Mouse (Mus musculus) megakaryocyte, embryonic 14.5 days (primary cell): ENCODE measurements at regions not wholly inside any gene's neighbourhood (a gene's known extent, or its start where the extent isn't known, plus 50 kb on each side); places are given as distances from the start of the nearest gene placed in this dataset.
A peak's percentile ranks its signal among the peaks of the same experiment; 100 is the strongest.
"Not testable (repeated sequence)": the region's sequence is repeated elsewhere in the genome, so short reads cannot be mapped to it uniquely, and the experiment has no call there.

ENCODE experiments used
- H3K27me3 ChIP-seq: replicated peaks from 2 replicates; pipeline ENCODE3; 2012; ENCODE audit warnings: inconsistent platforms
- H3K36me3 ChIP-seq: replicated peaks from 2 replicates; pipeline ENCODE3; 2012; ENCODE audit warnings: low read length, inconsistent platforms, mixed read lengths
- H3K4me1 ChIP-seq: 2 replicates; pipeline ENCODE4 v1.6.1; 2012; ENCODE audit warnings: inconsistent platforms
- H3K4me3 ChIP-seq: replicated peaks from 2 replicates; pipeline ENCODE3; 2012; ENCODE audit warnings: moderate library complexity, mild to moderate bottlenecking, inconsistent platforms
- H3K9me3 ChIP-seq: 2 replicates; pipeline ENCODE4 v1.6.1; 2012; ENCODE audit warnings: inconsistent platforms
- FLI1 ChIP-seq: IDR thresholded peaks from 2 replicates; pipeline ENCODE4 v1.6.1; 2012; ENCODE audit warnings: low read length, inconsistent platforms, mixed read lengths
- GATA1 ChIP-seq: IDR thresholded peaks from 3 replicates; pipeline ENCODE4 v1.6.1; 2012; ENCODE audit warnings: mixed read lengths, low read length, inconsistent platforms, borderline replicate concordance

DNA sequence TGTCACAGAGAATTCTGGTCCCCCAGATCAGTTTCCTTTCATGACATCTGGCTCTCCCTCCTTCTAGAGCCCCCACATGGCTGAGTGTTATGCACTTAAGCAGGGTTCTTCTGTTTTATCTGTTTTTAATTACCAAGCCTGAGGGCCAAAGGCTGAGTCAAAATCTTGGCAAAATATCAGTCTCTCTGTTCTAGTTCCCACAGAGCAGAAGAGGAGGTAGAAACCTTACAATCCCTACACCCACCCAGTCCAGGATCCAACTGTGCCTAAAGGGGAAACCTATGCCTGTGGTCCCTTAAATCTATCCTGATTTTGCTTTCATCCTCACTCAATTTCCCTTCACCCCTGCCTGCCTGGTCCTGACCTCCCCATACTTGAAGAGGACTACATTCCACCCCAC lies 181.4 kb downstream of the Teddm3 start:
- Histone ChIP-seq H3K9me3 (no peaks in the 10 kb centered on the region), H3K4me3 (no peak overlapping the region), H3K4me1 (peaks cover 64% of the 10 kb centered on the region), H3K36me3 (no peaks in the 10 kb centered on the region), H3K27me3 (no peaks in the 10 kb centered on the region)
- TF ChIP-seq GATA1 (no peak), FLI1 (no peak)

DNA sequence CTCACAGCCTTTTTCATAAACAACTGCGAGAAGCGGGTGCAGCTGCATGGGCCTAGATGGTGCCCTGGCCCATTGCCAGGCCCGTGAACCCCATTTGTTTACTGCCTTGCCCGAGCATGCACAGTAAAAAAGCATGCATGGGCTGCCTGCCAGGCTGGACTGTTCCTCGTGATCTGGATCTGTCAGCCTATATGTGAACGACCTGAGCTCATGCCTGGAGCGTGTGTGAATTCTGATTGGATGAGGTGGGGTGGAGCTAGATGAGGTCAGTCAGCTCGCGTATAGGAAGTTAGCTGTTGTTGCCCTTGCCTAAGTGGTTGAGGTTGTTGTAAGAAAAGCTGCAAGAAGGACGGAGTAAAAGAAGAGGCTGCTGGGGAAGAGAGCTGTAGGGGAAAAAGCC lies 194.9 kb downstream of the Teddm3 start:
- Histone ChIP-seq H3K9me3 (no peaks in the 10 kb centered on the region), H3K36me3 (no peaks in the 10 kb centered on the region)
- TF ChIP-seq GATA1, result no peak

DNA sequence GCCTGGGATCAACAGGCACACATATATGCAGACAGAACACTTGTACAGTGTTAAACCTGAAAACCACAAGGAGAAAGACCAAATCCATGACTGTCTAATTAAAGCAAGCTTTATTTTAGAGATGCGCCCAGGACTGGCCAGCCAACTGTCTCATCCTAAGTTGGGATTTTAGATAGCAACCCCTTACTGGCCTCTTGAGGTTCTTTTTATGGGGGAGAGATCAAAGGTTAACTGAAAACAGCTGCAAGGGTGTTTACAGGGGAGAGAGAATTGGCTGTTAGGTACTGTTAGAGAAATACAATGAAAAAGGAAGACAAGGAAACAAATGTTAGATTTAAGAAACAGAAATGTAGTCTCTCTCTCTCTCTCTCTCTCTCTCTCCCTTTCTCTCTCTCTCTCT lies 202.4 kb upstream of the Thpo start:
- TF ChIP-seq FLI1 (no peak), GATA1 (no peak)
- Histone ChIP-seq H3K4me3 (no peak overlapping the region), H3K27me3 (no peaks in the 10 kb centered on the region), H3K36me3 (no peaks in the 10 kb centered on the region), H3K9me3 (0 out of 2 replicates have a peak, but pooled peaks cover 7% of the 10 kb centered on the region), H3K4me1 (no peaks in the 10 kb centered on the region)

More for the DNA sequence above, 194.9 kb downstream of the Teddm3 start:
- Histone ChIP-seq H3K4me3 (no peak overlapping the region), H3K27me3 (no peaks in the 10 kb centered on the region), H3K4me1 (peaks cover 16% of the 10 kb centered on the region)

DNA sequence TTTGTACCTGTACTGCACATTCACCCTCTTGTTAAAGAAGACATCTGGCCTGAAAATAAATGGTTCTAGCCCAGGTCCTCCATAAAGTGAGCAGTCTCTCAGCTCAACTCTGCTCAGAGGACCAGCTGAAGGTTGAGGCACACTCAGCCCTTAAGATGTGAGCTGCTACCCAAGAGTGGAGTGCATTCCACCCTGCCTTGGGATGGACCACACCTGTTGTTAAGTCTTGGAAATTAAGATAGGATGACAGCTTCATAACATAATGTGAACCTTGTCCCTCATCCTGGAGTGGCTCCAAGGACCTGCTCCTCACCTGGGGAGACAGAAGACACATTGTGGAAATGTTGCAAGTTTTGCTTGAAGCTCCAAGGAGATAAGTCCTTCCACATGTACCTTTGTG lies 200.5 kb upstream of the Thpo start:
- not testable (repeated sequence) for H3K36me3 ChIP-seq, H3K4me1 ChIP-seq, H3K4me3 ChIP-seq, H3K27me3 ChIP-seq, H3K9me3 ChIP-seq

DNA sequence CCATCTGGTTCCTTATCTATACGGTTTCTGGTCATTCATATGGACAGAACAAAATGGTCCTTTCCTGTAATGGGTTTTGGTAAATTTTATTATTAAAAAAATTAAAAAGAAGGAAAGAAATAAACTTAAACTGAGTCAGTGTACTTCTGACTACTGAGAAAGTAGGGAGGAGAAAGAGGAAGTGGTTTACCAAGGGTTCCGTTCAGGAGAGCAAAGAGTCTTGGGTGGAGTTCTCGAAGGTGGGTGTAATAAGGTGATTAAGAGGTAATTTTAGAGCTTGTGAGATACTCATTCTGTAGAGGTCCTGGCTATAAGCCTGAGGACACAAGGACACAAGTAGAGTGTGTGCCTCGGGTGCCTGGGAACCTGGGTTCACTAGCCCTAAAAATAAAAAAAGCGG lies 195.7 kb upstream of the Thpo start:
- not testable (repeated sequence) for H3K36me3 ChIP-seq, H3K4me3 ChIP-seq, H3K9me3 ChIP-seq, H3K27me3 ChIP-seq
- H3K4me1 ChIP-seq, result peaks cover 11% of the 10 kb centered on the region

DNA sequence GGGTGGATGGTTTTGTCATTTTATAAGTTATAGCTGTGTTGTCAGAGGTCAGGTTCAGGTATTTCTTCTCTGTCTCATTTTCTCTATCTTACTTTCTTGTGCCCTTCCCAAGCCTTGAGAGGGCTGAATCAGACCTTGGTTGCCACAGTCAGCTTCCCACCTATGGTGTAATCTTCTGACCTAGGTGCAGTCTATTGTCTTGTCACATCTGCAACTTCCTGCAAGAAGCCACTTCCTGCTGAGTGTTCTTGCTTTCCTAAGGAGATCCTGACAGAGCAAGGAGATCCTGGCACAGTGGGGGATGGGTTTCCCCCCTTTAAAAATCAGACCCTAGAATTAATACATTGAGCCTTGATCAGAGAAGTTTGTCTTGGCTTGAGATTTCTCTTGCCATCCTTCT lies 191.5 kb upstream of the Thpo start:
- peaks cover 11% of the 10 kb centered on the region for H3K4me1 ChIP-seq
- H3K9me3 ChIP-seq, H3K4me3 ChIP-seq, H3K36me3 ChIP-seq, H3K27me3 ChIP-seq: not testable (repeated sequence)

DNA sequence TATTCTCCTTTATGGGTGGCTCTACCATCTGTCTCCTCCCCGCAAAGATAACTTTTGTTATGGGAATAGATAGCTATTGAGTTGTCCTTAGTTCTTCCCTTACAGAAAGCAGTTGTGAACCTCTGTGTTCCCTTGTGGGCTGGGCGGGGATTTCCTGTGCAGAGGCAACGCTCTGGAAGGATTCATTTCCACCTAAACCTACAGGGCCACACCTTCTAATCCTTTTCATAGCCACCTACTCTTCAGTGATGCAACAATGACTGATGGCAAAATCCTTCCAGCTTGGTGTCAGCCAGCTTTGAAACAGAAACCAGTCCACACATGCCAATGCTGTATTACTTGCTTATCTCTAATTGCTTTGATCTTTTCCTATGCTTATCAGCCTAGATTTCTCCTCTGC lies 176.6 kb upstream of the Thpo start:
- not testable (repeated sequence) for H3K36me3 ChIP-seq, H3K4me1 ChIP-seq, H3K9me3 ChIP-seq, H3K4me3 ChIP-seq, H3K27me3 ChIP-seq

DNA sequence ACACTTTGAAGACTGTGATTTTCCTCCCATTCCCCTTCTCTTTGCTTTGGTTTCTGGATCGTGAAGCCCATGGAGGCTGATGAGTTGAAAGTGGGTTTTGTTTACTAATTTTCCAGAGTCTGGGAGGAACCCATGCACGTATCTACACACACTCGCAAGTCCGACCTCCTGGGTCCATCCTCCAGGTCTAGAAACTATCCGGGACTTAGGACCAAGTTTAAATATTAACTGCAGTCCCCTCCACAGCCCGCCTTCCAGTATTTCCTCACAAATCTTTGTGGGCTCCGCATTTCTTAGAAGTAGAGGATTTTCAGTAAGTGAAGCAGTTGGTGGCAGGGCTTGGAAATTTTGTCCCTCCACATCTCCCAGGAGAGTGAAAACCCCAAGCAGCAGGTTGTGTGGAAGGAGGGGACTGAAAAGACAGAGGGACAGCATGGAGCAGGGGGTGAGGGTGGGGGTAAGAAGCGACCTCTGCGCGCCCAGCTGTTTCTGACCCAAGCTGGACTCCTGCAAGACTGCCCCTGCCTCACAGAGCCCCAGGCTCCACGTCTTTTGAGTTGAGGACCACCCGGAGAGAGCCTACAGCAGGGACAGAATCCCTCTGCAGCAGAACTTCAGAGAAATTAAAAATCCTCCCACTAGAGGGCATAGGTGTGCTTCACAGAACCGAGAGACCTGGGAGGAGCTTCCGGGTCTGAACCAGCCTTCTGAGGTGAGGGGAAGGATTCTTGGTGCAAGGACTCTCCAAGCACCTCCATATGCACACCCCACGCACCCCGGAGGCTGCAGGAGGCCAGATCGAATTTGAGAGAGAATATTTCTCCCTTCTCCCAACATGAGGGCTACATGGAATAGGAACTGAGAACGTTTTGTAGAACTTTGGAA lies 174.4 kb upstream of the Thpo start:
- H3K27me3 ChIP-seq, H3K36me3 ChIP-seq, H3K4me3 ChIP-seq, H3K4me1 ChIP-seq, H3K9me3 ChIP-seq: not testable (repeated sequence)

DNA sequence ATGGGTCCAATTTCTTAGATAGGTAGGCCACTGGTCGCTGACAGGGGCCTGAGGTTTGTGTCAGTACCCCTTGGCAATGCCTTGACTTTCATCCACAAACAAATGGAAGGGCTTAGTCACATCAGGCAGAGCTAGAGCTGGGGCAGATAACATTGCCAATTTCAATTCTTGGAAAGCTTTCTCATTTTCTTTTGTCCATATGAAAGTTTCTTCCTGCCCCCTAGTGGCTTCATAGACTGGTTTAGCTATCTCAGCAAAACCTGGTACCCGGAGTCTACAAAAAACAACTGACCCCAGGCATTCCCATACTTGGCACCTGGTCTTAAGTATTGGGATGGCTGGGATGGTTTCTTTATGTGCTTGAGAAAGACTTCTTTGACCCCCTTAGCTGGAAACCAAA lies 161.4 kb upstream of the Thpo start:
- no peaks in the 10 kb centered on the region for H3K9me3 ChIP-seq
- H3K36me3 ChIP-seq, result peaks cover 36% of the 10 kb centered on the region
- no peaks in the 10 kb centered on the region for H3K27me3 ChIP-seq
- TF ChIP-seq GATA1, result no peak
- TF ChIP-seq FLI1, result no peak
- peaks cover 41% of the 10 kb centered on the region for H3K4me1 ChIP-seq
- no peak overlapping the region for H3K4me3 ChIP-seq

DNA sequence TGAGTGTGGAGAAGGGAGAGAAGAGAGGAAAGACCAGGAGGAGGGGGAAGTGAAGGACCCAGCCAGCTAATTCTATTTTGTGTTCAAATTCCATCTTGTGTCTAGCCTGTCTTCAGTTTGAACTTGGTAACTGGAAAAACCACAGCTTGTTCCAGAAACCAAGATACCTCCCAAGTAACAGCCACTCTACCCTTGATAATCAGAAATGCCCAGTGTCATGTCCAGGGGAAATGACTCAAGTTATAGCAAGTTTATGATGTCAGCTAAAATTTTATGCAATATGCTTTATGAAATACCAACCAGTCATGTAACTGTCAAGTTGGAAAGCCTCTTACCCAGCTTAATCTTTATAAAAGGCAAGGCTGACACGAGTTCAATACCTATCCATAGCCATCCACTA lies 137.4 kb upstream of the Thpo start:
- Histone ChIP-seq H3K9me3 (peaks cover 19% of the 10 kb centered on the region), H3K4me3 (no peak overlapping the region), H3K4me1 (peaks cover 80% of the 10 kb centered on the region), H3K36me3 (peaks cover 28% of the 10 kb centered on the region), H3K27me3 (no peaks in the 10 kb centered on the region)
- TF ChIP-seq GATA1 (peak; percentile 71; the same call in 1 of the 3 replicates), FLI1 (no peak)

DNA sequence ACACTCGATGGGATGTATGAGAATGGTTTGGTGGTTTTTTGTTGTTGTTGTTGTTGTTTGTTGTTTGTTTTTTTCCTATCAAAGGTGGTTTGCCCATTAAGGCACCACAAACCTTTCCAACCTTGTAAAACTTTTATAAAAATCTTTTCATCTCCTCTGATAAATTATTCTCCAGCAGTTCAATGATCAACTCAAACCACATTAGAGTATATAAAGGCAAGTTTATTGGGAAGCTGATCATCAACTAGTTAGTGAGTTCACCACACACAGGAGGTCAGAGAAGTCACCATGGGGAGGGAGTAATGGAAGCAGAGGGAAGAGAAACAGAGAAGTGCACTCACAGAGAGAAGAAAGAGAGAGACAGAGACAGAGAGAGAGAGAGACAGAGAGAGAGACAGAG lies 132.5 kb upstream of the Thpo start:
- no peak for TF ChIP-seq FLI1
- TF ChIP-seq GATA1, result no peak
- H3K9me3 ChIP-seq, result peaks cover 25% of the 10 kb centered on the region
- H3K36me3 ChIP-seq, result peaks cover 39% of the 10 kb centered on the region
- peaks cover 64% of the 10 kb centered on the region for H3K4me1 ChIP-seq
- H3K4me3 ChIP-seq, result no peak overlapping the region
- no peaks in the 10 kb centered on the region for H3K27me3 ChIP-seq
